Mouse (Mus musculus) heart, adult 2 months (tissue): ENCODE data around the gene Rcvrn.

Source experiments
- CTCF ChIP-seq: fragments of 200-600 bp; IDR thresholded peaks from 2 replicates; pipeline ENCODE4 v1.8.1; 2022; ENCODE audit warnings: antibody characterized with exemption, mild to moderate bottlenecking, moderate library complexity
- EP300 ChIP-seq: fragments of 200-500 bp; IDR thresholded peaks from 2 replicates; pipeline ENCODE4 v1.6.1; 2011; ENCODE audit warnings: low read depth, low read length, control low read depth; ENCODE audit not compliant: insufficient read depth
- POLR2A ChIP-seq: fragments of 200-500 bp; IDR thresholded peaks from 2 replicates; pipeline ENCODE4 v1.6.1; 2011; ENCODE audit warnings: mild to moderate bottlenecking, low read depth, low read length, control low read depth; ENCODE audit not compliant: insufficient read depth

DNA sequence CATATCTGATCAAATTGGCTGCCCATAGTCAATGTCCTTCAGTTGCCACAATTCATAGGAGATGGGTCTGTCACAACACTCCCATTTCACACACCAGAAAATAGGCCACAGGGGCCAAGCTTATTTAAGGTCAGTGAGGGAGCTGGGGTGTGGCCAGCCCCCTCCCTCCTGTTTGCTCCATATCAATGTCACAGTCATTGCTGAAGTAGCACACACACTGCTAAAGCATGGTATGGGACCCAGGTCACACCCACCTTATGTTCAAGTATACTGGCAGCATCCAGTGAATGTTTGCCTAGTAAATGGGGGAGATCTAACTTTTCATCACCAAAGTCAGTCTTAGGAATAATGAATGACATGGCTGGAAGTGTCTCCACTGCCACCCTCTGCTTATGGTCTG lies 33.6 kb downstream of the Rcvrn start:
- TF ChIP-seq CTCF, result no peak
- TF ChIP-seq POLR2A, result no peak
- TF ChIP-seq EP300, result no peak
